Mouse (Mus musculus): Measurements from ENCODE around the gene Naa25.
A peak's percentile ranks its signal among the peaks of the same experiment; 100 is the strongest.

Gene Naa25

GRCm38 (mm10) chr5:121452906-121453305, 55.2 kb downstream of the Naa25 start:
- peak; percentile 38 for DNase-seq (ENCODE audit: low spot score)

DNA sequence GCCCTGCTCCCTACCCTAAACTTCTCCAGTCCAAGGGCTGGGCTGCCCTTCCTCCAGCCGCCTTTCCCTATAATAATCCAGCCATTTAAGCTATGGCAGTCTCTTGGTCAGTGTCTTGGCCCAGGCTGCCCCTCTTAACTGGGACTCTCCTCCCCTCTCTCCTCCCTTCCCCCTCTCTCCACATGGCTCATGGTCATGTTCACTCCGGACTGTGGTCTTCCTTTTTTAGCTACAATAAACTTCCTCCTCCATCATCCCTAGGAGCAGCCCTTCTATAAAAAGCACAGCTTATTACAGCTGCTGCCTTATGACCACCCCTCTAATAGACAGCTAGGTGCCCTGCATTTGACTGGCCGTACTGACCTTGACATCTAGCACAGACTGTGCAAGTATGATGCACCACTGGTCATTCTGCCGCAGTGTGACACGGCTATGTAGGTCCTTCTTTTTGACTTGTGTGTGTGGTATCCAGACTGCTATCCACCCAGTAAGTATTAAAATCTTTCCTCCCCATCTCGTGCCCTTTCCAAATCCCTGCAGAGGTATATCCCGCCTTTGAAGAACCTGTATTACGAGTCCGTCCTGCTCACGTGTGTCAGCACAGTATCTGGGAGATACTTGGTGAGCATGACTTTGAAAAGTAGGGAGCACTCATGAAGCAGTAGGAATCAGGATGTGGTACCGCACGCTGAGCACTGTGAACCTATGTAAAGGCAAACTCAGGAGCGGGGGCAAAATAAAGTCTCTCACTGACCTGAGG, 56.2 kb downstream of the Naa25 start:
- DNase-seq (ENCODE audit: low spot score): peak; percentile 52

GRCm38 (mm10) chr5:121454503-121454782, 56.7 kb downstream of the Naa25 start:
- no peak for DNase-seq (ENCODE audit: low spot score)

GRCm38 (mm10) chr5:121455510-121456265, 58.0 kb downstream of the Naa25 start:
- DNase-seq (ENCODE audit: low spot score): peak; percentile 46

- DNase-seq (ENCODE audit: low spot score): no peak
Measured at GRCm38 (mm10) chr5:121461339-121462170, 63.8 kb downstream of the Naa25 start.

GRCm38 (mm10) chr5:121462171-121462502, 64.4 kb downstream of the Naa25 start:
- DNase-seq (ENCODE audit: low spot score): no peak

- DNase-seq (ENCODE audit: low spot score): no peak
Measured at GRCm38 (mm10) chr5:121462967-121463366, 65.2 kb downstream of the Naa25 start.

DNA sequence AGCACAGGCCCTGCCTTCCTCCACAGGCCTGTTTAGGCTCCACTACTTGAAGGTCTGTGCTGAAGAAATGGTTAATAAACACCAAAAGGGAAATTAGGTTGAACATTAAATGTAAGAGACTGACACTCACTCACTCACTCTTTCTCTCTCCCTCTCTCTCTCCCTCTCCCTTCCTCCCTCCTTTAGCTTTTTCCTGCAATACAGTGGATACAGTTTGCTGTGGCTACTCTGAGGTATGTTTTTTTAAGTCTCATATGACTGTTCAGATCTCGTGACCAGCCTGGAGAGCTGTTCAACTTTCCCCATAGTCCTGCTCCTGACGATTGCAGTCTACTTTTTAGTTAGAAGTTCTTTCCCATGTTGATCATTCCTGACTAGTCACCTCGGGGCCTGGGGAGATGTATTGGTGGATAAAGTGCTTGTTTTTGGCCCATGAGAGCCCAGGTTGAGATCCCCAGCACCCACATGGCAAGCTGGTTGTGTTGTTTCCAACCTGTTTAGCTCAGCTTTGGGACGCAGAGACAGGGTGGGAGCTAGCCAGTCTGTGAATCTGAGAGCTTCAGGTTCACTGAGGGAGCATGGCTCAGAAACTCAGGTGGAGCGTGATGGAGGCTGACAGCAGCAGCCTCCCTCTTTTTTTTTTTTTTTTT, 66.0 kb downstream of the Naa25 start:
- DNase-seq (ENCODE audit: low spot score): no peak

DNA sequence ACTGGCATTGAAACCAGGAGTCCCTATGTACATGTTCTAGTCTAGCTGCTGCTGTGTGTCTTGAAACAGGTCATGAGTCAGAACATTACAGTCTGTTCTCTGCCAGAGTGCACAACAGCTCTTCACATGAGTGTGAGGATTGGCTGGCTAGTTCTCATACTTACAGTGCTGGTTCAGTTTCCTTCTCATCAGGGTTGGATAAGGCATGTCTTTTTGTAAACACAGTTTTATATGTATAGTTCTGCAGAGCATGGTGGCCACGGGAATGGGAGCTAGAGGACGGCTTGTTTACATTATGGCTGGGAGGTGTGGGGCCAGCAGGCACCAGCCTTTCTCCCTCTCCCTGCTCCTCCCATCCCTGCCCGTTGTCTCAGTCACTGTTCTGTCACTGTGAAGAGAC, 71.8 kb downstream of the Naa25 start:
- DNase-seq (ENCODE audit: low spot score): no peak

- DNase-seq (ENCODE audit: low spot score): no peak
Measured at GRCm38 (mm10) chr5:121472411-121472810, 74.7 kb downstream of the Naa25 start.

DNA sequence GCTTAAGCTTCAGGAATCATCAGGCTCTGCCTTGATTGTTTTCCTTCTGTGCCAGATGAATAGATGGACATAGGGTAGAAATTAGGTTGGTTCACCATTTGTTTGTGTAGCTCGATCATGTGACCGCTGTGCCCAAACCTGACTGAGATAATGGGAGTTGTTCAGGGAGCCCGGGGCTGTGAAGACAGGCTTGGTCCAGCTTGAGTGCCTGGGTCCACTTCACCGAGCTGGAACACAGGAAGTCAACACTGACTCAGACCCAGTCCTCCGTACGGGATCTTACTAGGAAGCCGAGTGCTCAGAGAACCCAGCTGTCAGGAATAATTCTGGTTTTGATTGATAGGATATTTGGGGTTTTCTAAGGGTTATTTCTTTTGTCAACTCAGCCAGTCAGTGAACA, 76.9 kb downstream of the Naa25 start:
- peak; percentile 29 for DNase-seq (ENCODE audit: low spot score)

DNA sequence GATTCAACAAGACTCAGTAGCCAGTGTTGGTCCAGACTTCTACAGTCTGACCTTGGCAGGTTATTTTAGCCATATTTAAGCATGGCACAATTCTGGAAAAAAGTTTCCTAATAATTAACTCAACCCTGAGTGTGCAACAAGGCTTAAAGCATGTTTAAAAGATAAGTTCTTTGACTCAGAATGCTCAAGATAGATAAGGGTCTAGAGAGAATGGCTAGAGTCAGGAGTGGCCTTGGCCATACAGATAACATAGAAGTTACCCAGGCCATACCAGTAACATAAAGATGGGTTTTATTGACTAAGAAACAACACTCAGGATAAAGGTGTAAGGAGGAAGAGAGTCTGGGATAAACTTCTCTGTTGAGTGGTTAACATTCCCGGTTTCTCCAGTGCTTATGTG, 78.3 kb downstream of the Naa25 start:
- DNase-seq (ENCODE audit: low spot score): no peak

DNA sequence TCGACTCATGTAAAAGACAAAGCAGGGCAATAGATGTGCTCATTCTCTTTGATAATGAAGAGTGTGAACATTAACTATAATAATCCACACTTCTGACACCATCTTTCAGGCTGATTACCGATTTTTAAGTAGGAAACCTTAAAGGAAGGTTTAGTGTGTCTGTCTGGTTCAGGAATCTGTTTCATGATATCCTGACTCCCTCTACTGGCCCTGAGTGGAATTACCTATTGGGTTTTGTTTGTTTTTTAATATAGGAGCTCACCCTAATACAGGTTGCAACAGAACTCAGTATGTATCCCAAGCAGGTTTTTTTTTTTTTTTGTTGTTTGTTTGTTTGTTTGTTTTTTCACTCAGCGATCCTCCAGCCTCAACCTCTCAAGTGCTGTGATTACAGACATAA, 79.9 kb downstream of the Naa25 start:
- peak; percentile 17 for DNase-seq (ENCODE audit: low spot score)

GRCm38 (mm10) chr5:121484801-121485200, 87.1 kb downstream of the Naa25 start:
- DNase-seq (ENCODE audit: low spot score): no peak

GRCm38 (mm10) chr5:121493305-121493704, 95.6 kb downstream of the Naa25 start:
- no peak for DNase-seq (ENCODE audit: low spot score)

Data from urinary bladder, postnatal 14 days (tissue).